In the genomic region with DNA sequence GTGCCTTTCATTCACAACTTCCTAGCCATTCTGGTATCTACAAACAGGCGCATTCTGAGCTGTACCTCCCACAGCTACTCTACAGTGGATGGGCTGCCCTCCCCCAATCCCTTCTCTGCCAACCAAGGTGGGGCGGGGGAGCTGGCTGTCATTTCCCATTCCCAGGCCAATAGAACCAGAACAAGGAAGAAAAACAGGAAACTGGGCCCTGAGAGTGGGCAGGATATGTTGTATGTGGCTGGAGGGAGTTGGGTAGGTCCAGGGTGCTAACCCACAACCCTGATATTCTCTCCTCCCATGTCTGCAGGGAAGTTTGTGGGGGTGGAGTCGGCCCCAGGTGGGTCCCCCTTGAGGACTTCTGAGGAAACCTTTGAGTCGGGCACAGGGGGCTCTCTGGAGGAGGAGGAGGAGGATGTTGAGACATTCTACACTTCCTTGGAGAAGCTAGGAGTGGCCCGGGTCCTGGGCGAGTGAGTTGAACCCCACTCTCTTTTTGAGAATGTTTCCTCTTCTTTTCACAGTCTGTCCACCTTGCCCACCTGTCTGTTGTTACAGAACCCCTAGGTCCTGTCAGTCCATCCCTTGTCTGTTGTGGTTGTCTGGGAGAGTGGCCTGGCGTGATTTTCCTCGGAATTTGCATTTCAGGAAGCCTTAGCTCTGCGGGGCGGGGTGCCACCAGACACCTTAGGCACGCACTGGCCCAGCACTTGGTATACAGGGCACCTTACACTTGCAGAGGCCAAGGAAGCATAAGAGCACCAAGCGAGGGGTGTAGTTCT, we compare ENCODE assay signal across 8 mouse cellular contexts. TPM values are rescaled to one million over a fixed set of nuclear protein-coding genes. Genes with fewer than 3 reads are reported as not detected.
DNase-seq lines count a peak whose midpoint lies in the region; ATAC-seq lines count a peak whose summit lies in the region.

No protein-coding gene starts in this region.

- peaks cover 74% of the 10 kb centered on the region for H3K4me1 ChIP-seq in hindbrain, embryonic 10.5 days (replicated peaks)
- peaks cover 5% of the 10 kb centered on the region for H3K4me1 ChIP-seq in hindbrain, embryonic 11.5 days (replicated peaks; ENCODE audit: control insufficient read depth, insufficient read depth, low read length)
- H3K4me1 ChIP-seq in heart, embryonic 10.5 days, result peaks cover 74% of the 10 kb centered on the region
- H3K4me1 ChIP-seq in kidney, embryonic 16.5 days (ENCODE audit: insufficient read depth, low read length), result peaks cover 57% of the 10 kb centered on the region

- no peak for ATAC-seq in hindbrain, embryonic 11.5 days (ENCODE audit: low FRiP score)
- no peak for ATAC-seq in kidney, embryonic 16.5 days (ENCODE audit: low FRiP score, low TSS enrichment)

- WGBS in hindbrain, embryonic 10.5 days, result 16% methylated on average over 12 of the region's 12 CpGs
- WGBS in hindbrain, embryonic 11.5 days, result 20% methylated on average over 12 of the region's 12 CpGs
- WGBS in heart, embryonic 10.5 days, result 14% methylated on average over 12 of the region's 12 CpGs
- 29% methylated on average over 12 of the region's 12 CpGs for WGBS in kidney, embryonic 16.5 days

- no peak overlapping the region for H3K27ac ChIP-seq in hindbrain, embryonic 10.5 days
- no peak overlapping the region for H3K27ac ChIP-seq in hindbrain, embryonic 11.5 days (ENCODE audit: low read depth, low read length)
- H3K27ac ChIP-seq in heart, embryonic 10.5 days, result peak overlapping the region; percentile 70
- peak overlapping the region; percentile 31; the same call in 1 of the 2 replicates for H3K27ac ChIP-seq in kidney, embryonic 16.5 days (ENCODE audit: low read length)

- intact Hi-C loops in left cerebral cortex, postnatal 36 days (cut with DNase I), result no loop called here

- no peak for DNase-seq in hindbrain, embryonic 10.5 days (ENCODE audit: low spot score)
- no peak for DNase-seq in hindbrain, embryonic 11.5 days (ENCODE audit: low spot score)
- DNase-seq in heart, embryonic 10.5 days (ENCODE audit: low spot score), result no peak
- DNase-seq in lung, postnatal 14 days, result peak; percentile 81
- DNase-seq in layer of hippocampus, adult 9-10 months (ENCODE audit: low spot score), result no peak
- no peak for DNase-seq in layer of hippocampus, postnatal 36 days
- DNase-seq in left cerebral cortex, postnatal 36 days (ENCODE audit: low spot score in 2 of 2), result no peak

- H3K9me3 ChIP-seq in hindbrain, embryonic 10.5 days, result no peaks in the 10 kb centered on the region
- H3K9me3 ChIP-seq in hindbrain, embryonic 11.5 days (ENCODE audit: control insufficient read depth, low read length), result no peaks in the 10 kb centered on the region
- no peaks in the 10 kb centered on the region for H3K9me3 ChIP-seq in heart, embryonic 10.5 days
- no peaks in the 10 kb centered on the region for H3K9me3 ChIP-seq in kidney, embryonic 16.5 days (ENCODE audit: low read length)

- no peak overlapping the region for H3K9ac ChIP-seq in hindbrain, embryonic 11.5 days (ENCODE audit: low read depth, low read length)
- H3K9ac ChIP-seq in kidney, embryonic 16.5 days (replicated peaks; ENCODE audit: low read length), result peak overlapping the region; percentile 43

- peaks cover 8% of the 10 kb centered on the region for H3K36me3 ChIP-seq in hindbrain, embryonic 10.5 days
- no peaks in the 10 kb centered on the region for H3K36me3 ChIP-seq in hindbrain, embryonic 11.5 days (ENCODE audit: control insufficient read depth, insufficient read depth, low read length)
- peaks cover 8% of the 10 kb centered on the region for H3K36me3 ChIP-seq in heart, embryonic 10.5 days
- peaks cover 7% of the 10 kb centered on the region; the same call in 1 of the 2 replicates for H3K36me3 ChIP-seq in kidney, embryonic 16.5 days (ENCODE audit: insufficient read depth, low read length)

- H3K4me2 ChIP-seq in hindbrain, embryonic 11.5 days (replicated peaks; ENCODE audit: low read depth, low read length), result no peak overlapping the region
- H3K4me2 ChIP-seq in kidney, embryonic 16.5 days (replicated peaks; ENCODE audit: low read depth, low read length), result peak overlapping the region; percentile 51

- H3K27me3 ChIP-seq in hindbrain, embryonic 10.5 days (ENCODE audit: insufficient read depth, poor library complexity, severe bottlenecking), result peaks cover 81% of the 10 kb centered on the region
- peaks cover 77% of the 10 kb centered on the region for H3K27me3 ChIP-seq in hindbrain, embryonic 11.5 days (ENCODE audit: control insufficient read depth, insufficient read depth, low read length)
- H3K27me3 ChIP-seq in heart, embryonic 10.5 days (ENCODE audit: insufficient read depth, poor library complexity, severe bottlenecking), result peaks cover 79% of the 10 kb centered on the region
- H3K27me3 ChIP-seq in kidney, embryonic 16.5 days (ENCODE audit: insufficient read depth, low read length), result peaks cover 34% of the 10 kb centered on the region

- H3K4me3 ChIP-seq in hindbrain, embryonic 10.5 days, result peak overlapping the region; percentile 40
- no peak overlapping the region for H3K4me3 ChIP-seq in hindbrain, embryonic 11.5 days (ENCODE audit: low read depth, low read length)
- peak overlapping the region; percentile 47 for H3K4me3 ChIP-seq in heart, embryonic 10.5 days
- H3K4me3 ChIP-seq in kidney, embryonic 16.5 days (ENCODE audit: low read length), result peak overlapping the region; percentile 32

RNA-seq across cellular contexts. Expression of a gene that starts 3.1 kb away (rescaled TPM):
- 8.1 and 9.1 TPM in 2 replicates for polyA plus RNA-seq in hindbrain, embryonic 10.5 days (2016; fragmentation: Nextera tagmentation; extraction: Ambion mirVana)
- polyA plus RNA-seq in hindbrain, embryonic 11.5 days (2014; fragmentation: Nextera tagmentation; extraction: Ambion mirVana), result 4.4 and 4.5 TPM in 2 replicates
- polyA plus RNA-seq in heart, embryonic 10.5 days (2016; fragmentation: Nextera tagmentation; extraction: Ambion mirVana), result 14.0 and 14.6 TPM in 2 replicates
- 23.7 and 24.1 TPM in 2 replicates for polyA plus RNA-seq in kidney, embryonic 16.5 days (2015; fragmentation: Nextera tagmentation; extraction: Ambion mirVana)
- total RNA-seq in layer of hippocampus, postnatal 36 days (2021), result 1 to 10 TPM; 3.9 to 6.0 TPM
- 1 to 10 TPM; 3.0 to 3.5 TPM for total RNA-seq in left cerebral cortex, postnatal 36 days (2021)

RNA-seq across cellular contexts. Expression of a gene that starts 3.2 kb away (rescaled TPM):
- polyA plus RNA-seq in hindbrain, embryonic 10.5 days (2016; fragmentation: Nextera tagmentation; extraction: Ambion mirVana), result 26.0 and 29.7 TPM in 2 replicates
- 40.1 and 57.9 TPM in 2 replicates for polyA plus RNA-seq in hindbrain, embryonic 11.5 days (2014; fragmentation: Nextera tagmentation; extraction: Ambion mirVana)
- 23.1 and 38.2 TPM in 2 replicates for polyA plus RNA-seq in heart, embryonic 10.5 days (2016; fragmentation: Nextera tagmentation; extraction: Ambion mirVana)
- 48.4 and 54.3 TPM in 2 replicates for polyA plus RNA-seq in kidney, embryonic 16.5 days (2015; fragmentation: Nextera tagmentation; extraction: Ambion mirVana)
- total RNA-seq in layer of hippocampus, postnatal 36 days (2021), result 10 to 100 TPM; 21.4 to 21.5 TPM
- total RNA-seq in left cerebral cortex, postnatal 36 days (2021), result 10 to 100 TPM; 30.9 to 35.4 TPM

RNA-seq across cellular contexts. Expression of a gene that starts 9.0 kb away (rescaled TPM):
- 19.3 and 20.3 TPM in 2 replicates for polyA plus RNA-seq in hindbrain, embryonic 10.5 days (2016; fragmentation: Nextera tagmentation; extraction: Ambion mirVana)
- polyA plus RNA-seq in hindbrain, embryonic 11.5 days (2014; fragmentation: Nextera tagmentation; extraction: Ambion mirVana), result 13.7 and 14.2 TPM in 2 replicates
- polyA plus RNA-seq in heart, embryonic 10.5 days (2016; fragmentation: Nextera tagmentation; extraction: Ambion mirVana), result 28.3 and 38.9 TPM in 2 replicates
- polyA plus RNA-seq in kidney, embryonic 16.5 days (2015; fragmentation: Nextera tagmentation; extraction: Ambion mirVana), result 47.0 and 51.5 TPM in 2 replicates
- 10 to 100 TPM; 17.7 to 27.0 TPM for total RNA-seq in layer of hippocampus, postnatal 36 days (2021)
- total RNA-seq in left cerebral cortex, postnatal 36 days (2021), result 10 to 100 TPM; 28.0 to 31.7 TPM

RNA-seq across cellular contexts. Expression of a gene that starts 10.9 kb away (rescaled TPM):
- 89.5 and 90.0 TPM in 2 replicates for polyA plus RNA-seq in hindbrain, embryonic 10.5 days (2016; fragmentation: Nextera tagmentation; extraction: Ambion mirVana)
- 71.5 and 74.0 TPM in 2 replicates for polyA plus RNA-seq in hindbrain, embryonic 11.5 days (2014; fragmentation: Nextera tagmentation; extraction: Ambion mirVana)
- 73.2 and 74.5 TPM in 2 replicates for polyA plus RNA-seq in heart, embryonic 10.5 days (2016; fragmentation: Nextera tagmentation; extraction: Ambion mirVana)
- polyA plus RNA-seq in kidney, embryonic 16.5 days (2015; fragmentation: Nextera tagmentation; extraction: Ambion mirVana), result 68.8 and 73.2 TPM in 2 replicates
- 10 to 100 TPM; 42.8 to 44.9 TPM for total RNA-seq in layer of hippocampus, postnatal 36 days (2021)
- 10 to 100 TPM; 38.0 to 40.1 TPM for total RNA-seq in left cerebral cortex, postnatal 36 days (2021)

RNA-seq across cellular contexts. Expression of a gene that starts 11.0 kb away (rescaled TPM):
- polyA plus RNA-seq in hindbrain, embryonic 10.5 days (2016; fragmentation: Nextera tagmentation; extraction: Ambion mirVana), result 36.3 and 38.6 TPM in 2 replicates
- 29.6 and 31.4 TPM in 2 replicates for polyA plus RNA-seq in hindbrain, embryonic 11.5 days (2014; fragmentation: Nextera tagmentation; extraction: Ambion mirVana)
- 69.0 and 70.8 TPM in 2 replicates for polyA plus RNA-seq in heart, embryonic 10.5 days (2016; fragmentation: Nextera tagmentation; extraction: Ambion mirVana)
- polyA plus RNA-seq in kidney, embryonic 16.5 days (2015; fragmentation: Nextera tagmentation; extraction: Ambion mirVana), result 105 and 110 TPM in 2 replicates
- 10 to 100 TPM; 13.1 to 13.7 TPM for total RNA-seq in layer of hippocampus, postnatal 36 days (2021)
- 10 to 100 TPM; 14.2 to 20.0 TPM for total RNA-seq in left cerebral cortex, postnatal 36 days (2021)

Comparison
In these comparisons a context has a peak if more than half of its experiments do, and no peak if none do; other contexts are left out.
1. H3K27ac ChIP-seq: peak in heart, embryonic 10.5 days (single experiment) and kidney, embryonic 16.5 days (single experiment); none in hindbrain, embryonic 10.5 days (single experiment) and hindbrain, embryonic 11.5 days (single experiment).